Mouse (Mus musculus) gastrocnemius, postnatal 14 days (tissue): Measurements from ENCODE around the gene Dlec1. TPM values are rescaled to one million over a fixed set of nuclear protein-coding genes. Genes with fewer than 3 reads are reported as not detected.

Source experiments
- DNase-seq: peaks from one replicate; pipeline ENCODE4 v3.0.0; 2021; ENCODE audit warnings: mixed read lengths
- intact Hi-C: fragments of 180-260 bp; cut with DNase I; formaldehyde crosslinking; loops from one replicate; pipeline ENCODE4 v1.15.1; 2025; ENCODE audit warnings: low total_unique reads
- total RNA-seq, 2 experiments: library from RNA; stranded (reverse); gene quantifications; 2 replicates each; pipeline ENCODE4 v1.2.3; 2021

Gene Dlec1
- total RNA-seq, 2 experiments from 2014 or later: 0.12 TPM; not detected in 1

GRCm38 (mm10) chr9:119087309-119087708 lies 15.0 kb upstream of the Dlec1 start:
- intact Hi-C loops: no loop called here
- DNase-seq: no peak

- intact Hi-C loops: no loop called here
- DNase-seq: peak; percentile 82
Measured at GRCm38 (mm10) chr9:119088148-119088801, 14.0 kb upstream of the Dlec1 start.

- no peak for DNase-seq
- intact Hi-C loops: no loop called here
Measured at GRCm38 (mm10) chr9:119089437-119089836, 12.8 kb upstream of the Dlec1 start.

- intact Hi-C loops: no loop called here
- no peak for DNase-seq
Measured at GRCm38 (mm10) chr9:119090462-119090861, 11.8 kb upstream of the Dlec1 start.

- DNase-seq: no peak
- intact Hi-C loops: no loop called here
Measured at GRCm38 (mm10) chr9:119091581-119092310, 10.5 kb upstream of the Dlec1 start.

- intact Hi-C loops: no loop called here
- peak; percentile 58 for DNase-seq
Measured at GRCm38 (mm10) chr9:119092473-119093418, 9.5 kb upstream of the Dlec1 start.

- intact Hi-C loops: no loop called here
Measured at GRCm38 (mm10) chr9:119093419-119094295, 8.6 kb upstream of the Dlec1 start, which contains the start of gene Plcd1. Plcd1 (minus strand) TSS chr9:119093502.

GRCm38 (mm10) chr9:119094462-119095109 lies 7.7 kb upstream of the Dlec1 start:
- DNase-seq: no peak
- intact Hi-C loops: no loop called here

More at GRCm38 (mm10) chr9:119093419-119094295, 8.6 kb upstream of the Dlec1 start, which contains the start of gene Plcd1:
- peak; percentile 97 for DNase-seq

- intact Hi-C loops: loop anchor here (10.0 kb wide), 1 partner anchor 94 kb away; no protein-coding TSS in a partner anchor
- DNase-seq: peak; percentile 38
Measured at GRCm38 (mm10) chr9:119100177-119100898, 1.9 kb upstream of the Dlec1 start.

- DNase-seq: no peak
- intact Hi-C loops: loop anchor here (10.0 kb wide), 1 partner anchor 92 kb away; no protein-coding TSS in a partner anchor
Measured at GRCm38 (mm10) chr9:119102783-119103113, 470 bp downstream of the Dlec1 start.

GRCm38 (mm10) chr9:119107566-119107965 lies 5.3 kb downstream of the Dlec1 start:
- intact Hi-C loops: loop anchor here (10.0 kb wide), 1 partner anchor 87 kb away; no protein-coding TSS in a partner anchor
- DNase-seq: peak; percentile 49

GRCm38 (mm10) chr9:119109685-119110353 lies 7.5 kb downstream of the Dlec1 start:
- DNase-seq: no peak
- intact Hi-C loops: loop anchor here (10.0 kb wide), 1 partner anchor 85 kb away; no protein-coding TSS in a partner anchor

- peak; percentile 68 for DNase-seq
Measured at GRCm38 (mm10) chr9:119110640-119111039, 8.4 kb downstream of the Dlec1 start.

GRCm38 (mm10) chr9:119114911-119115310 lies 12.6 kb downstream of the Dlec1 start:
- DNase-seq: no peak
- intact Hi-C loops: no loop called here

More at GRCm38 (mm10) chr9:119110640-119111039, 8.4 kb downstream of the Dlec1 start:
- intact Hi-C loops: no loop called here

- no peak for DNase-seq
- intact Hi-C loops: no loop called here
Measured at GRCm38 (mm10) chr9:119119409-119120167, 17.3 kb downstream of the Dlec1 start.

- DNase-seq: no peak
- intact Hi-C loops: no loop called here
Measured at GRCm38 (mm10) chr9:119120168-119120560, 17.9 kb downstream of the Dlec1 start.
